Mouse (Mus musculus) ES-E14 (cell line): ENCODE data around the gene Il15. TPM values are rescaled to one million over a fixed set of nuclear protein-coding genes. Genes with fewer than 3 reads are reported as not detected.

Experiments used
- DNase-seq: peaks from one replicate; pipeline ENCODE4 v3.0.0-alpha.2; 2013; ENCODE audit warnings: low read depth, low spot score
- H3K27ac ChIP-seq: 2 replicates; pipeline ENCODE4 v1.5.1; 2012; ENCODE audit warnings: low read depth, mild to moderate bottlenecking, low read length, moderate library complexity, mixed read lengths; ENCODE audit not compliant: poor library complexity, insufficient read depth, severe bottlenecking
- H3K36me3 ChIP-seq: 2 replicates; pipeline ENCODE4 v1.6.1; 2012; ENCODE audit warnings: mild to moderate bottlenecking, low read length, moderate library complexity, mixed read lengths; ENCODE audit not compliant: control insufficient read depth, poor library complexity, insufficient read depth, severe bottlenecking
- H3K4me1 ChIP-seq, 2 experiments: fragments of 150-350 bp in 1 of 2; sonication (generic) in 1 of 2; 2 replicates each; pipeline ENCODE4 v1.6.1; 2012; ENCODE audit warnings: low read length in 2 of 2, mild to moderate bottlenecking in 1 of 2, mixed read lengths in 1 of 2; ENCODE audit not compliant: control insufficient read depth in 2 of 2, insufficient read depth in 2 of 2, poor library complexity in 1 of 2
- H3K4me3 ChIP-seq, 2 experiments: fragments of 150-350 bp in 1 of 2; sonication (generic) in 1 of 2; 2 replicates each; pipeline ENCODE4 v1.5.1; 2012; ENCODE audit warnings: low read length in 2 of 2, low read depth in 1 of 2, mild to moderate bottlenecking in 1 of 2, mixed read lengths in 1 of 2; ENCODE audit not compliant: insufficient read depth in 1 of 2, poor library complexity in 1 of 2, severe bottlenecking in 1 of 2
- H3K9ac ChIP-seq: 2 replicates; pipeline ENCODE4 v1.6.1; 2012; ENCODE audit warnings: low read depth, mild to moderate bottlenecking, low read length, mixed read lengths; ENCODE audit not compliant: poor library complexity, insufficient read depth, severe bottlenecking
- H3K9me3 ChIP-seq: fragments of 150-350 bp; sonication (generic); 2 replicates; pipeline ENCODE4 v1.6.1; 2012; ENCODE audit warnings: low read depth, mild to moderate bottlenecking, low read length; ENCODE audit not compliant: control insufficient read depth, insufficient read depth
- CHD2 ChIP-seq: IDR thresholded peaks from 2 replicates; pipeline ENCODE4 v1.6.1; 2014; ENCODE audit warnings: mild to moderate bottlenecking, low read depth, low read length, inconsistent platforms
- HCFC1 ChIP-seq: IDR thresholded peaks from 2 replicates; pipeline ENCODE4 v1.6.1; 2012; ENCODE audit warnings: low read length, inconsistent platforms, borderline replicate concordance; ENCODE audit not compliant: insufficient read depth
- MAFK ChIP-seq: IDR thresholded peaks from 2 replicates; pipeline ENCODE4 v1.6.1; 2014; ENCODE audit warnings: mild to moderate bottlenecking, low read depth, low read length, inconsistent platforms; ENCODE audit not compliant: insufficient read depth
- ZC3H11A ChIP-seq: IDR thresholded peaks from 2 replicates; pipeline ENCODE4 v1.6.1; 2012; ENCODE audit warnings: low read depth, mild to moderate bottlenecking, inconsistent platforms, low read length, borderline replicate concordance
- ZNF384 ChIP-seq: IDR thresholded peaks from 2 replicates; pipeline ENCODE4 v1.6.1; 2012; ENCODE audit warnings: low read depth, low read length, inconsistent platforms
- in situ Hi-C, 2 experiments: fragments of 600-800 bp; cut with MboI; formaldehyde crosslinking; loops; one replicate each; pipeline ENCODE4 v1.15.1; 2025; ENCODE audit warnings: low sequenced_read_pairs in 2 of 2, inconsistent platforms in 1 of 2; ENCODE audit not compliant: unreplicated experiment in 2 of 2
- total RNA-seq: library from RNA; depleted of rRNA; stranded (reverse); fragments of 300-350 nt; gene quantifications from 2 replicates; pipeline ENCODE4 v1.2.3, GENCODE M21; 2012; rRNA removed

Il15 gene
- total RNA-seq: 0.53 and 0.54 TPM in 2 replicates

- no peak for TF ChIP-seq HCFC1
- no peak for TF ChIP-seq CHD2
- TF ChIP-seq ZC3H11A: no peak
- no peak for TF ChIP-seq MAFK
- TF ChIP-seq ZNF384: no peak
- peak; percentile 26 for DNase-seq
- Histone ChIP-seq H3K9ac (no peak within 1 kb of the TSS), H3K9me3 (no peaks in the 10 kb centered on the region), H3K36me3 (no peaks in the 10 kb centered on the region), H3K4me1 (peaks cover 0 to 2% of the 10 kb centered on the region in 2 experiments; a peak in 2 of 4 replicates), H3K4me3 (peak within 1 kb of the TSS; percentile 25 to 60), H3K27ac (no peak within 1 kb of the TSS)
- in situ Hi-C loops: no loop called here
Observed at GRCm38 (mm10) chr8:82402686-82403330, at the start of gene Il15. Gene Il15, minus strand, starts transcription at chr8:82403222.

DNA sequence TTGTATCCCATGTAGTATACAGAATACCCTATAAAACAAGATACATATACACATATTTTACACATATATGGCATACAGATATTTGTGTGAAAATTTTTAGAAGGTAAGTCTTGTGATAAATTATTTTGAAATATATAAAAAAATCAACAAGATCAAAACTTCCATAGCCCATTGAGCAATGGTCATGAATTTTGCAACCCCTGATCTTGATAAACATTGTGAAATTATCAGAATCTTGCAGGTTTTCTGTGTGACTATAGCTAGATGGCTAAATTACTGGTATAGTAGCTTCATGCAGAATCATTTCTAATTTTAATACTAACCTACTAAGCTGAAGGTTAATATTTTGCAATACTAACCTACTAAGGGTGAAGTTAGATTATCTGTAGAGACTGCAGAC lies 41.9 kb upstream of the Il15 start:
- in situ Hi-C loops: no loop called here
- Histone ChIP-seq H3K4me1 (no peaks in the 10 kb centered on the region), H3K9ac (no peak overlapping the region), H3K9me3 (no peaks in the 10 kb centered on the region), H3K4me3 (no peak overlapping the region), H3K27ac (no peak overlapping the region), H3K36me3 (no peaks in the 10 kb centered on the region)
- TF ChIP-seq ZC3H11A (no peak), CHD2 (no peak), HCFC1 (no peak), MAFK (no peak), ZNF384 (no peak)
- DNase-seq: no peak

DNA sequence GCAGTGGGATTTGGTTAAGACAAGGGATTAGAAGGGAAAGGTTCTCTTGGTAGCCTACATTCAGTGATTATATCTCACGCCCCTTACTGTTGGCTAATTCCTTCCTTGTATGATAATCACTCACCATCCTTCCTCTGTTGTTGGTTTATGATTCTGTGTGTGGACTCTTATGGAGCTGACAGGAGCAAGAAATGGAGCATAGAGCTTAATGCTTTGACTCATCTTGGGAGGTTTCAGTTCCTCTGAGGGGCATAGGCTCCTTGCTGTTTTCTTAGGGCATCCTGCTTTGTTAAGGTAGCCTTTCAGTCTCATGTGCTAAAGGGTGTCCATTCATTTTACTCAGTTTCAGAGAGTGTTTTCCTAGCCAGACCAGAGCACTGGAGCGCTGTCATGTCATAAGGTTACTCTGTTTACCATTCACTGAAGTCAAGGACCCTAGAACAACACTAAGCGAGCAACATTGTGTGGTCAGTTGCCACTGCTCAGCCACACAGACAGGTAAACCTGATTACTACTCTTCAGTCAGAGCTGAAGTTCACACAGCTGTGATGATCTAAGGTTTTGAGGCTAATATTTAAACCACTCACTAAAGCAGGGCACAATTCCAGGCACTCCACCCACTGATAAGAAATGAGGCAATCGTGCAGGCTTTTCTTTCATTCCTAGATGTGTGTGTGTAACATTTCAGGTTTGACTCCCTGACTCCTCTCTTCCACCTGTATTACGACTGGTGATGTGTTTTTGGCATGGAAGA lies 13.7 kb upstream of the Il15 start:
- H3K4me1 ChIP-seq: no peaks in the 10 kb centered on the region
- no peak for TF ChIP-seq ZNF384
- no peak for TF ChIP-seq ZC3H11A
- no peak for TF ChIP-seq HCFC1
- no peak for DNase-seq
- no peaks in the 10 kb centered on the region for H3K9me3 ChIP-seq
- H3K9ac ChIP-seq: no peak overlapping the region
- H3K36me3 ChIP-seq: no peaks in the 10 kb centered on the region
- H3K4me3 ChIP-seq: no peak overlapping the region
- no peak overlapping the region for H3K27ac ChIP-seq
- in situ Hi-C loops: no loop called here

DNA sequence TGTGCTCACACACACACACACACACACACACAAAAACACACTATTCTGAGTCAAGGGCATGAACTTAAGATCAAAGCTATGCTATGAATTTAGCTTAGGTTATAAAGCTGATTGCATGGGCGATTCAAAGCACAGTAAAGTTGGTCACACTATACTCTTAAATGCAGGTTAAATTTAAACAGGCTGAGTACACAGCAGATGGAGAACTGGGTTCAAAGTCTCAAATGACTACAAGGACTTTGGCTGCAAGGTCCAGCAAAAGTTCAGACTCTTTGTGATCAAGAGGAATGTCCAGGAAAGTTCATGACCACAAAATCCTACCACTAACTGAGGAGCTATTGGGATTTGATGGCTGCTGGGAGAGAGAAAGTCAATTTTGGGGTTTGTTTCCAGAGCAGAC lies 12.5 kb upstream of the Il15 start:
- no peak overlapping the region for H3K27ac ChIP-seq
- no peak overlapping the region for H3K9ac ChIP-seq
- in situ Hi-C loops: no loop called here
- DNase-seq: no peak
- no peaks in the 10 kb centered on the region for H3K36me3 ChIP-seq
- H3K4me1 ChIP-seq: no peaks in the 10 kb centered on the region
- H3K4me3 ChIP-seq: no peak overlapping the region
- no peaks in the 10 kb centered on the region for H3K9me3 ChIP-seq
- TF ChIP-seq HCFC1: no peak
- no peak for TF ChIP-seq ZC3H11A
- TF ChIP-seq CHD2: no peak
- TF ChIP-seq ZNF384: no peak
- no peak for TF ChIP-seq MAFK

DNA sequence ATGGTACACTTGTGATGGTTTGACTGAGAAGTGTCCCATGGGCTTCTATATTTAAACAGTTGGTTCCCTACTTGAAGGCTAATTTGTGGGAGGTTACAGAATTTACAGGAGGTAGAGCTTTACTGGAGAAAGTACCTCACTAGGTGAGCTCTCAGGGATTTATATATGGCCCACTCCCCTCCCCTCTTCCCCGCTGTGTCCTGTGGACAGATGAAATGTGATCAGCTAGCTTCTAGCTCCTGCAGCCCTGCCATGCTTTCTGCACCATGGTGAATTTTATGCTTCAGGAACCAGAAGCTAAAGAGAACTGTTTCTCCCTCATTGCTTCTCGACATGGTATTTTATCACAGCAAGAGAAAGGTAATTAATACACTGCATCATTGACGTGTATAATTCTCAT lies 7.1 kb upstream of the Il15 start:
- in situ Hi-C loops: no loop called here
- no peaks in the 10 kb centered on the region for H3K36me3 ChIP-seq
- H3K4me3 ChIP-seq: no peak overlapping the region
- H3K4me1 ChIP-seq: no peaks in the 10 kb centered on the region
- H3K9me3 ChIP-seq: no peaks in the 10 kb centered on the region
- TF ChIP-seq MAFK: no peak
- TF ChIP-seq ZNF384: no peak
- TF ChIP-seq CHD2: no peak
- TF ChIP-seq HCFC1: no peak
- no peak for TF ChIP-seq ZC3H11A
- no peak for DNase-seq
- no peak overlapping the region for H3K9ac ChIP-seq
- no peak overlapping the region for H3K27ac ChIP-seq
